Mouse (Mus musculus) neural tube, embryonic 15.5 days (tissue): ENCODE data around the gene 1110032A03Rik. TPM values are rescaled to one million over a fixed set of nuclear protein-coding genes. Genes with fewer than 3 reads are reported as not detected.

Source experiments
- ATAC-seq: fragments of 200-750 bp; cut with Nextera tagmentation; 2 replicates; pipeline ENCODE4 v1.8.0; 2017; ENCODE audit warnings: mild to moderate bottlenecking, moderate TSS enrichment, moderate library complexity; ENCODE audit not compliant: low FRiP score
- H3K27ac ChIP-seq: fragments of 300-500 bp; sonication (generic); replicated peaks from 2 replicates; pipeline ENCODE4 v1.5.1; 2015; ENCODE audit warnings: mild to moderate bottlenecking, inconsistent platforms
- H3K27me3 ChIP-seq: fragments of 300-500 bp; sonication (generic); replicated peaks from 2 replicates; pipeline ENCODE4 v1.6.1; 2015; ENCODE audit warnings: inconsistent platforms
- H3K36me3 ChIP-seq: fragments of 300-500 bp; sonication (generic); 2 replicates; pipeline ENCODE4 v1.6.1; 2015; ENCODE audit warnings: inconsistent platforms
- H3K4me1 ChIP-seq: fragments of 300-500 bp; sonication (generic); 2 replicates; pipeline ENCODE4 v1.6.1; 2015; ENCODE audit warnings: inconsistent platforms
- H3K4me2 ChIP-seq: fragments of 300-500 bp; sonication (generic); 2 replicates; pipeline ENCODE4 v1.6.1; 2015; ENCODE audit warnings: inconsistent platforms, mild to moderate bottlenecking, moderate library complexity
- H3K4me3 ChIP-seq: fragments of 300-500 bp; sonication (generic); replicated peaks from 2 replicates; pipeline ENCODE4 v1.5.1; 2015; ENCODE audit warnings: mild to moderate bottlenecking, inconsistent platforms
- H3K9ac ChIP-seq: fragments of 300-500 bp; sonication (generic); replicated peaks from 2 replicates; pipeline ENCODE4 v1.6.1; 2015; ENCODE audit warnings: mild to moderate bottlenecking, inconsistent platforms
- H3K9me3 ChIP-seq: fragments of 300-500 bp; sonication (generic); replicated peaks from 2 replicates; pipeline ENCODE4 v1.6.1; 2016; ENCODE audit warnings: inconsistent platforms
- WGBS: fragments of 180-500 bp; shearing (Covaris S2); methylation state at CpG from one replicate; pipeline ENCODE4 v1.1.7; 2015; ENCODE audit warnings: mixed read lengths; 5-methylcytosine and 5-hydroxymethylcytosine counted together
- polyA plus RNA-seq: library from polyadenylated mRNA; unstranded; fragments of >200 nt; fragmentation: Nextera tagmentation; extraction: Ambion mirVana; gene quantifications from 2 replicates; pipeline ENCODE4 v1.2.1, GENCODE M21; 2015

Gene 1110032A03Rik
- polyA plus RNA-seq, 1 experiment from 2014 or later = 58.4 TPM

- ATAC-seq = no peak
- 91% methylated on average over 6 of the region's 6 CpGs for WGBS
- H3K36me3 ChIP-seq = peaks cover 81% of the 10 kb centered on the region
- no peaks in the 10 kb centered on the region for H3K9me3 ChIP-seq
- H3K4me1 ChIP-seq = no peaks in the 10 kb centered on the region
- H3K9ac ChIP-seq = no peak overlapping the region
- no peaks in the 10 kb centered on the region for H3K27me3 ChIP-seq
- H3K27ac ChIP-seq = no peak overlapping the region
- no peak overlapping the region for H3K4me2 ChIP-seq
- H3K4me3 ChIP-seq = no peak overlapping the region
These were observed 33.2 kb upstream of the 1110032A03Rik start for GRCm38 (mm10) chr9:50808471-50808870.

GRCm38 (mm10) chr9:50803055-50803671 lies 27.8 kb upstream of the 1110032A03Rik start:
- H3K36me3 ChIP-seq = peaks cover 76% of the 10 kb centered on the region
- H3K4me3 ChIP-seq = no peak overlapping the region
- no peaks in the 10 kb centered on the region for H3K4me1 ChIP-seq
- no peak for ATAC-seq
- no peaks in the 10 kb centered on the region for H3K9me3 ChIP-seq
- H3K9ac ChIP-seq = no peak overlapping the region
- no peak overlapping the region for H3K4me2 ChIP-seq
- H3K27ac ChIP-seq = no peak overlapping the region
- 92% methylated on average over 7 of the region's 7 CpGs for WGBS
- H3K27me3 ChIP-seq = no peaks in the 10 kb centered on the region

- H3K4me3 ChIP-seq = no peak overlapping the region
- peaks cover 66% of the 10 kb centered on the region for H3K36me3 ChIP-seq
- H3K27ac ChIP-seq = no peak overlapping the region
- H3K9ac ChIP-seq = no peak overlapping the region
- 57% methylated on average over 2 of the region's 2 CpGs for WGBS
- ATAC-seq = no peak
- no peaks in the 10 kb centered on the region for H3K4me1 ChIP-seq
- H3K9me3 ChIP-seq = no peaks in the 10 kb centered on the region
- no peaks in the 10 kb centered on the region for H3K27me3 ChIP-seq
- H3K4me2 ChIP-seq = no peak overlapping the region
These were observed 25.7 kb upstream of the 1110032A03Rik start for GRCm38 (mm10) chr9:50800985-50801384.

GRCm38 (mm10) chr9:50798368-50798767 lies 23.0 kb upstream of the 1110032A03Rik start:
- no peaks in the 10 kb centered on the region for H3K27me3 ChIP-seq
- no peak overlapping the region for H3K4me2 ChIP-seq
- H3K4me1 ChIP-seq = no peaks in the 10 kb centered on the region
- no peaks in the 10 kb centered on the region for H3K9me3 ChIP-seq
- peaks cover 58% of the 10 kb centered on the region for H3K36me3 ChIP-seq
- 81% methylated on average over 5 of the region's 5 CpGs for WGBS
- no peak overlapping the region for H3K9ac ChIP-seq
- no peak overlapping the region for H3K27ac ChIP-seq
- ATAC-seq = no peak
- H3K4me3 ChIP-seq = no peak overlapping the region

GRCm38 (mm10) chr9:50797641-50798040 lies 22.3 kb upstream of the 1110032A03Rik start:
- ATAC-seq = no peak
- Histone ChIP-seq H3K9me3 (no peaks in the 10 kb centered on the region), H3K4me3 (no peak overlapping the region), H3K9ac (no peak overlapping the region), H3K27ac (no peak overlapping the region), H3K4me1 (no peaks in the 10 kb centered on the region), H3K36me3 (peaks cover 53% of the 10 kb centered on the region), H3K4me2 (no peak overlapping the region), H3K27me3 (no peaks in the 10 kb centered on the region)
- WGBS = 94% methylated on average over 7 of the region's 7 CpGs

GRCm38 (mm10) chr9:50796776-50797175 lies 21.5 kb upstream of the 1110032A03Rik start:
- Histone ChIP-seq H3K4me1 (no peaks in the 10 kb centered on the region), H3K27ac (no peak overlapping the region), H3K4me2 (no peak overlapping the region), H3K9me3 (no peaks in the 10 kb centered on the region), H3K9ac (no peak overlapping the region), H3K4me3 (no peak overlapping the region), H3K27me3 (no peaks in the 10 kb centered on the region), H3K36me3 (peaks cover 51% of the 10 kb centered on the region)
- ATAC-seq = no peak
- WGBS = 92% methylated on average over 8 of the region's 8 CpGs

GRCm38 (mm10) chr9:50795266-50795665 lies 19.9 kb upstream of the 1110032A03Rik start:
- H3K4me3 ChIP-seq = no peak overlapping the region
- peaks cover 46% of the 10 kb centered on the region for H3K36me3 ChIP-seq

GRCm38 (mm10) chr9:50782155-50782554 lies 6.8 kb upstream of the 1110032A03Rik start:
- H3K27ac ChIP-seq = no peak overlapping the region
- no peaks in the 10 kb centered on the region for H3K27me3 ChIP-seq
- no peak overlapping the region for H3K9ac ChIP-seq
- 82% methylated on average over 2 of the region's 2 CpGs for WGBS
- H3K36me3 ChIP-seq = peaks cover 67% of the 10 kb centered on the region
- no peaks in the 10 kb centered on the region for H3K4me1 ChIP-seq
- no peaks in the 10 kb centered on the region for H3K9me3 ChIP-seq
- ATAC-seq = no peak
- no peak overlapping the region for H3K4me2 ChIP-seq
- H3K4me3 ChIP-seq = no peak overlapping the region

More at GRCm38 (mm10) chr9:50795266-50795665, 19.9 kb upstream of the 1110032A03Rik start:
- Histone ChIP-seq H3K9me3 (no peaks in the 10 kb centered on the region), H3K9ac (no peak overlapping the region), H3K27me3 (no peaks in the 10 kb centered on the region), H3K4me1 (no peaks in the 10 kb centered on the region), H3K27ac (no peak overlapping the region), H3K4me2 (no peak overlapping the region)
- 90% methylated on average over 3 of the region's 3 CpGs for WGBS
- no peak for ATAC-seq

- H3K9ac ChIP-seq = peak overlapping the region; percentile 92
- H3K4me3 ChIP-seq = peak overlapping the region; percentile 89
- H3K27ac ChIP-seq = peak overlapping the region; percentile 95; the same call in 1 of the 2 replicates
- peaks cover 25% of the 10 kb centered on the region for H3K36me3 ChIP-seq
- H3K9me3 ChIP-seq = no peaks in the 10 kb centered on the region
- H3K4me2 ChIP-seq = peak overlapping the region; percentile 73
- 53% methylated on average over 11 of the region's 11 CpGs for WGBS
- no peaks in the 10 kb centered on the region for H3K27me3 ChIP-seq
- no peak for ATAC-seq
- H3K4me1 ChIP-seq = peaks cover 23% of the 10 kb centered on the region
These were observed 941 bp upstream of the 1110032A03Rik start for GRCm38 (mm10) chr9:50776162-50776760.

- Histone ChIP-seq H3K4me2 (peak overlapping the region; percentile 73), H3K4me1 (peaks cover 23% of the 10 kb centered on the region), H3K9ac (peak overlapping the region; percentile 92), H3K27ac (peak overlapping the region; percentile 95), H3K9me3 (no peaks in the 10 kb centered on the region), H3K36me3 (peaks cover 22% of the 10 kb centered on the region), H3K4me3 (peak overlapping the region; percentile 89), H3K27me3 (no peaks in the 10 kb centered on the region)
- WGBS = under 1% methylated on average over 29 of the region's 30 CpGs
- peak; percentile 68 for ATAC-seq
These were observed 374 bp upstream of the 1110032A03Rik start for GRCm38 (mm10) chr9:50775662-50776126.

GRCm38 (mm10) chr9:50774026-50774462 lies 1.3 kb downstream of the 1110032A03Rik start:
- Histone ChIP-seq H3K4me1 (peaks cover 28% of the 10 kb centered on the region), H3K9ac (peak overlapping the region; percentile 92; the same call in 1 of the 2 replicates), H3K27ac (0 out of 2 replicates have a peak overlapping the region, but pooled peaks have one; percentile 95), H3K4me3 (peak overlapping the region; percentile 89), H3K27me3 (no peaks in the 10 kb centered on the region), H3K4me2 (peak overlapping the region; percentile 73), H3K36me3 (peaks cover 12% of the 10 kb centered on the region), H3K9me3 (no peaks in the 10 kb centered on the region)
- WGBS = 70% methylated on average over 4 of the region's 4 CpGs
- ATAC-seq = no peak

GRCm38 (mm10) chr9:50770011-50770410 lies 5.3 kb downstream of the 1110032A03Rik start:
- H3K9ac ChIP-seq = no peak overlapping the region
- H3K4me1 ChIP-seq = peaks cover 27% of the 10 kb centered on the region
- no peak overlapping the region for H3K4me3 ChIP-seq
- H3K9me3 ChIP-seq = no peaks in the 10 kb centered on the region
- no peak for ATAC-seq
- H3K36me3 ChIP-seq = peaks cover 12% of the 10 kb centered on the region
- H3K27me3 ChIP-seq = no peaks in the 10 kb centered on the region
- WGBS = 85% methylated on average over 2 of the region's 2 CpGs
- no peak overlapping the region for H3K4me2 ChIP-seq
- H3K27ac ChIP-seq = no peak overlapping the region
